Mouse (Mus musculus): ENCODE measurements around the gene Esr2. TPM values are rescaled to one million over a fixed set of nuclear protein-coding genes. Genes with fewer than 3 reads are reported as not detected.
A peak's percentile ranks its signal among the peaks of the same experiment; 100 is the strongest.

Esr2 gene
- polyA plus RNA-seq, 1 experiment from 2014 or later = 0.05 TPM

GRCm38 (mm10) chr12:76073066-76073826 is 103.8 kb downstream of the Esr2 start:
- H3K27me3 ChIP-seq (replicated peaks) = no peaks in the 10 kb centered on the region
- no peak overlapping the region for H3K9ac ChIP-seq
- no peaks in the 10 kb centered on the region for H3K36me3 ChIP-seq
- H3K4me1 ChIP-seq (replicated peaks) = 0 out of 2 replicates have a peak, but pooled peaks cover 4% of the 10 kb centered on the region
- no peak overlapping the region for H3K4me3 ChIP-seq (replicated peaks)
- no peaks in the 10 kb centered on the region for H3K9me3 ChIP-seq
- H3K4me2 ChIP-seq (replicated peaks) = no peak overlapping the region
- no peak for ATAC-seq
- WGBS = 53% methylated on average over 13 of the region's 13 CpGs
- no peak overlapping the region for H3K27ac ChIP-seq

GRCm38 (mm10) chr12:76071935-76072849 is 104.9 kb downstream of the Esr2 start:
- Histone ChIP-seq H3K9me3 (no peaks in the 10 kb centered on the region), H3K4me3 (replicated peaks) (no peak overlapping the region), H3K27me3 (replicated peaks) (no peaks in the 10 kb centered on the region), H3K4me1 (replicated peaks) (0 out of 2 replicates have a peak, but pooled peaks cover 4% of the 10 kb centered on the region), H3K9ac (0 out of 2 replicates have a peak overlapping the region, but pooled peaks have one; percentile 13), H3K36me3 (no peaks in the 10 kb centered on the region), H3K4me2 (replicated peaks) (peak overlapping the region; percentile 18; the same call in 1 of the 2 replicates), H3K27ac (no peak overlapping the region)
- ATAC-seq = peak; percentile 77
- WGBS = 37% methylated on average over 19 of the region's 19 CpGs

Other genes with a start within 250 kb of the Esr2 start
- not detected in 2 replicates for gene Tex21, start 69.5 kb upstream of the Esr2 start, polyA plus RNA-seq (2015; fragmentation: Nextera tagmentation; extraction: Ambion mirVana)
- 102 TPM in 2 replicates for gene Mthfd1, start 78.0 kb upstream of the Esr2 start, polyA plus RNA-seq (2015; fragmentation: Nextera tagmentation; extraction: Ambion mirVana)
- gene Akap5, start 147.6 kb upstream of the Esr2 start, polyA plus RNA-seq (2015; fragmentation: Nextera tagmentation; extraction: Ambion mirVana) = 2.7 and 3.3 TPM in 2 replicates
- 11.7 and 12.4 TPM in 2 replicates for gene Zbtb25, start 192.3 kb upstream of the Esr2 start, polyA plus RNA-seq (2015; fragmentation: Nextera tagmentation; extraction: Ambion mirVana)
- 6.7 and 7.6 TPM in 2 replicates for gene Zbtb1, start 193.0 kb upstream of the Esr2 start, polyA plus RNA-seq (2015; fragmentation: Nextera tagmentation; extraction: Ambion mirVana)
- 10.1 and 11.9 TPM in 2 replicates for gene Hspa2, start 226.9 kb upstream of the Esr2 start, polyA plus RNA-seq (2015; fragmentation: Nextera tagmentation; extraction: Ambion mirVana)
- 1.1 and 1.5 TPM in 2 replicates for gene Ppp1r36, start 240.3 kb upstream of the Esr2 start, polyA plus RNA-seq (2015; fragmentation: Nextera tagmentation; extraction: Ambion mirVana)